Mouse (Mus musculus): ENCODE measurements around the gene Tab2. TPM values are rescaled to one million over a fixed set of nuclear protein-coding genes. Genes with fewer than 3 reads are reported as not detected.
"Not testable (repeated sequence)": the region's sequence is repeated elsewhere in the genome, so short reads cannot be mapped to it uniquely, and the experiment has no call there.

Tab2 gene
- total RNA-seq, 2 experiments from 2014 or later = 67.7 to 75.0 TPM

DNA sequence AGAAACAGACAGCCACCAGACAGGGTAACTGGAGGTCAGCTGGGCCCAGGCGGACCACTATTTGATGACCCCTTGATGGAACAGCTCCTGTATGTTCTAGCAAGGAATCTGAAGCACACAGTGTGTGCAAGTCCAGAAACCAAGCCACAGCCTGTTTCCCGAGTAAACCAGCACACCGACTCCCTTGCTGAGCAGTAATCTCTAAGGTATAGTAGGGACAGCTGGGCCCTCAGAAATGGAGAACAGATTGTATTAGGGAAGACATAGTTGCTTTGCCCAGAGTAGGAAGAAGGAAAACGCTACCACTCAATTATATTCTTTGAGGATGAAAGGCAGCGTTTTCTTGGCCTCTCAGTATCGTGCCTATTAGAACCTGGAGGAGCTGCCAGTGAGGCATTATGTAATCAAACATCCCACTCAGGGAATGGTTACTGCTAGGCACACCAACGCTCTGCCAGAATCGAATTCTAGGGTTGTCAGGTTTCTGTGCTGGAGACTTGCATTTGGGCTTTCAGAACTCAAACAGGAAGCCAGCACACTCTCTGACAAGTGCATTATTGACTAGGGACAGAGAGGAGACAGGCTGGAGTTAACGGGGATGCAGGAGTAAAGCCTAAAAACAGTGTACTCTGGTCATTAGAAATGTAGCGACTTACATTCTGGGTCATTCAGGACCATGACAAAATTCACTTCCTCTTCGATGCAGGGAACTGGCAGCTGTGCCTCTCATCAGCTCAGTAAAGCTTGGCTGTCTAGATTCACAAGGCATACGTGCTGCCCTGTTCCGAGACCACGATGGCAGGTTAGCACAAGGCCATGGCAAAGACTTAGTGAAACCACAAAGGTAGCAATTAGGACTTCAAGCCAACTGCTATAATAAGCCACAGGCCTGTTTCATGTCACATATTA, 55.1 kb downstream of the Tab2 start:
- no peak for DNase-seq (ENCODE audit: low spot score in 2 of 2)

DNA sequence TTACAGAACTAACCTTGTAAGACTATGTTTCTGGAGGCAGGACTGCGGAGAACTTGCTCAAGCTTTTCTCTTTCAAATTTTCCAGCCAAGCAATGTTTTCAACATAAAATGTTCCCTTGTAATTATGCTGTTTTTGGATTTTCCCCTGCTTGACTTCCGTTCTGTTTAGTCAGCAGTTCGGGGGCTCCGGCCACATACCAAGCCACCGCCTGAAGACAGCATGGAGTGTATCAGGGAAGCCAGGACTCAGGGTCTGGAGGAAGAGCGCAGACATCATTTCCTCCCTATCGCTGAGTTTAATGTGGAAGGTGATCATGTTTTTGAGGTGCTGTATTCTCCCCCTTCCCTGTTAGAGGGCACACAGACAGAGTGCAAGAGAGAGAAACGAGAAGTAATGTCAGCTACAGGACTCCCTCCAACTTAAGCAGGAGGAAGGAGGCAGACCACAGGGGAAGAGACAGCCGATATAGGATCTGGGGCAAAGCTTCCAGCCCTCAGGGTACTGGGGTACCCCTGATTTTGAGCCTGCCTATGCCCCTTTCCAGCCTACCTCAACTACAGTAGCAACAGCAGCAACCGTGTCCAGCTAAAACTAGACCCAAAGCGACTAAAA, 67.7 kb downstream of the Tab2 start:
- DNase-seq (ENCODE audit: low spot score in 2 of 2) = peak in 1 of 2 experiments; percentile 9

DNA sequence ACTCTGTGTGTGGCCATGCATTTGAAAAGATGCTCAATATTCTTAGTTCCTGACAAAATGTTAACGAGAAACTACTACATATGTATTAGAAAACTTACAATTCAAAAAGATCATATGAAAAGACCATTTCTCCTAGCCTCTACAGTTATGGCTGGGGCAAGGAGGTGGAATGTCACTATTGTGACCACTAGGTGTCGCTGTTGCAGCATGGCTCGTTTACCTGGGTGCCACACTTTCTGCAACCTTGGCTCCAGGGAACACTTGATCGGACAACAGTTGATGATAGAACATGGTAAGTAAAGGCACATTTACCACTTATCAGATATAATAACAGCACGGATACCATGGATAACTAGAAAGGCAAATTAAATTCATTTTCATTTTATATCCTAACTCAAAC, 72.5 kb downstream of the Tab2 start:
- peak; percentile 53 to 65 for DNase-seq (ENCODE audit: low spot score in 2 of 2)

DNA sequence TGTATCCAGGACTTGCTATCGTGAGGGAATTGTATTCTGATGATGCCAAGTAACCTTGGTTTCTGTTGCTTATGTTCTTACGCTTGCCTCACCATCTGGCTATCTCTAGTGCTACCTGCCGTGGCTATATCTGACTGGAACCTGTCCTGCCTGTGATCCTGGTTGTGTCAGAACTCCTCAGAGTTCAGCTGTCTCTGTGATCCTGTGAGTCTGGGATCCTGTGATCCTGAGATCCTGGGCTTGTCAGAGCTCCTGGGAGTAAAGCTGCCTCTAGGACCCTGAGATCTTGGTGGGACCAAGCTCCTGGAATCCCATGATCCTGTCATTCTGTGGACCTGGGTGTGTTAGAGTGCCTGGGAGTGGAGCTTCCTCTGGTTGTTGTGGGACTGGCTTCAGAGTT, 74.1 kb downstream of the Tab2 start:
- DNase-seq (ENCODE audit: low spot score in 2 of 2) = no peak

DNA sequence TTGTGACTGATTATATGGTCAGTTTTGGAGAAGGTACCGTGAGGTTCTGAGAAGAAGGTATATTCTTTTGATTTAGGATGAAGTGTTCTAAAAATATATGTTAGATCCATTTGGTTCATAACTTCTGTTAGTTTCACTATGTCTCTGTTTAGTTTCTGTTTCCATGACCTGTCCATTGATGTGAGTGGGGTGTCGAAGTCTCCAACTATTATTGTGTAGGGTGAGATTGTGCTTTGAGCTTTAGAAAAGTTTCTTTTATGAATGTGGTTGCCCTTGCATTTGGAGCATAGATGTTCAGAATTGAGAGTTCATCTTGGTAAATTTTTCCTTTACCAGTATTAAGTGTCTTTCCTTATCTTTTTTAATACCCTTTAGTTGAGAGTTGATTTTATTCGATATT, 75.7 kb downstream of the Tab2 start:
- not testable (repeated sequence) for DNase-seq (ENCODE audit: low spot score in 2 of 2)

DNA sequence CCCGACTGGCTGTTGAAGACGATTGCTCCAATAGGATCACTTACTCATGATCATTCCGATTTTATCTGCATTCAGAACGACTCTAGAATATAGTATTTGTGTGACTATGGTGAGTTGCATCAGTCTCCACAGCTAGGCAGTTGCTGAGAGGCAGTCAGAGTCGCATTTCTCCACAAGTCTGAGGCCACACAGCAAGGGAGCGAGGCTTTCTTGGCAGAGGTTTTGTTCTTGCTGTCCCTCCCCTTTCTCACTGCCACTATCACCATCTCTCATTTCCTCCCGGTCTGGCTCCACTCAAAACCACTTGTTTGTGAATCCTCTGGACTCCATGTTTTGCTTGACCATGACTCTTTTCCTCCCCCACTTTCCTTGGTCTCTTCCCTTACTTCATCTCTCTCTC, 81.8 kb downstream of the Tab2 start:
- no peak for DNase-seq (ENCODE audit: low spot score in 2 of 2)

DNA sequence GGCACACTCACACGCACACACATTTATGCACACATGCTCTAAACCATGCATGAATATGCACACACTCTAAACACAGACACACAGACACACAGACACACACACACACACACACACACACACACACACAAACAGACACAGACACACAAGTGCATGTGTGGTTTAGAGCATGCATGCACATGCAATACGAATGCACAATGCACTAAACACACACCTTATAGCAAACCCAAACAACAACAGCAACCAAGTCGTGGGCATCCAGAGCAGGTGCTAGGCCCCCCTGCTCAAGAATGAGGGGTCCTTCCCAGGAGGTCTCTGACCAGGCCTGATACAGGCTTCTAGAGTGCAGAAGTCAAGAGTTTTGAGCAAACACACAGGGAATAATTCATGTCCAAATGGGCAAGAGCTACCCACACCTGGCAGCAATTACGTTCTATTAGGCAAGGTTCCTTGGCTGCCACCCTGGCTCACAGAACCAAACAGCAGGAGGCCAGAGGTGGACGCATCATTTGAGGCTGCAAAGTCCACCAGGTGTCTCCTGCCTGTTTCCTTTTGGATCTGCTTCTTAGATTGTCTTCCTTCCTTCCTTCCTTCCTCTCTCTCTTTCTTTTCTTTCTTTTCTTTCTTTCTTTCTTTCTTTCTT, 84.5 kb downstream of the Tab2 start:
- no peak for DNase-seq (ENCODE audit: low spot score in 2 of 2)

DNA sequence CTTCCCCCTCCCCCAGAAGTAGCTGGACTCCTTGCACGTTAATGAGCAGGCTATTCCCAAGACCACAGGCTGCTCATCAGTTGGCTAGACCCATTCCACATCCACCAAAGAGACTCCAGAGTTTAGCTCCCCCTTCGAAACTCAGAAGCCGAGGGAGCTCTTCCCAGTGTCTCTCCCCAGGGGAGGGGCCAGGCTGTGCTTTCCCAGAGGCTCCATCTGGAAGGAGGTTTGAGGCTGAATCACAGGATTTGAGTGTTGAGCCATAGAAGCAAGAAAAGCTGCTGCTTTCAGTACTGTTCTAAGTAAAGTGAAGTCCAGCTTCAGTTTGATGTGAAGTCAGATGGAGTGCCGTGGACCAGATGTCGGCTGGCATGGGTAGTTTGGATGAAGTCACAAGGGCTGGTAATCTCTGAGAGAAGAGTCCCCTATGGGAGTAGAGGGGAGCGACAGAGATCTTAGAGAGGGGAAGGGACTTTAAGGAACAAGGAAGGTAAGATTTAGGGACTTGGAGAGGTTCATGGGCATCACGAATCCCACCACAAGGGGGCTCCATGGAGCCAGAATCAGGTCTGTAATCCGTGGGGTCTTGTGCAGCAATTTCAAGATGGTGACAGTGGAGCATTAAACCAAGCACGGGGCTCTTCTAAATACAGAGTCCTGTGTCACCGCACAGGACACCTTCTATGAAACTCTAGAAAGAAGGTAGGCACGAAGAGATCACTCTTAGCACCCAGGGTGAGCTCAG, 85.3 kb downstream of the Tab2 start:
- DNase-seq (ENCODE audit: low spot score in 2 of 2) = peak in 1 of 2 experiments; percentile 32

DNA sequence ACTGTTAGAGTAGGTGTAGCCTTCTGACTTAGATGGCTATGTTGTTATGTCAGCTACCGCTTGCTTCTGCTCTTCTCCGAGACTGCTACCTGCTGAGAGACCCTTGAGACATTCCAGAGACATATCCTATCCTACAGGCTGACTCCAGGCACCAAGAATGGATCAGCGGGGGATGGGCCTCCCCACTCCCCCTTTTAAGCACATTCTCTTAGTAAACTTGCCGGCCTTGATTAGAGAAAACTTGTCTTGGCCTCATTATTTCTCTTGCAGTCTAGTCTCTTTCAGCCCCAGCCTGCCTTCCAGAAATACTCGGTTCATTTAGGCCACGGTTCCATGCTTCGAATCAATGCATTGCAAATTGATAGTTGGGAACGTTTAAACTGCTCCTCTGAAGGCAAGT, 86.3 kb downstream of the Tab2 start:
- no peak for DNase-seq (ENCODE audit: low spot score in 2 of 2)

DNA sequence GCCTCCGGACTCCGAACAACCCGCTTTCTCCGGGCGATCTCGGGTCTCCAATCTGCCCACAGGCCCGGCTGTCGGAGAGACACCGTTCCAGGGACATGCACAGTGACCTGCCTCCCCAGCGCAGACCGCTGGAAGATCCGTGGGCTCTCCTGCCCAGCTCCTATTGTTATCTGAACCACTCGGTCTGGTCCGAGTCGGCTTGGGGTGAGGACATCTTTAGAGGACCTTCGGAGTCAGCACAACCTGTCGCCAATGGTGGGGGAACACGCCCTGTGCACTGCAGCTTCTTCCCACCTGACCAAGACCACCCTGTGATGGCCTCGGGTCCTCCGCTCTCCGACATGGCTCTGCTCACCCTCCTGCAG, 88.4 kb downstream of the Tab2 start:
- no peak for DNase-seq (ENCODE audit: low spot score in 2 of 2)

DNA sequence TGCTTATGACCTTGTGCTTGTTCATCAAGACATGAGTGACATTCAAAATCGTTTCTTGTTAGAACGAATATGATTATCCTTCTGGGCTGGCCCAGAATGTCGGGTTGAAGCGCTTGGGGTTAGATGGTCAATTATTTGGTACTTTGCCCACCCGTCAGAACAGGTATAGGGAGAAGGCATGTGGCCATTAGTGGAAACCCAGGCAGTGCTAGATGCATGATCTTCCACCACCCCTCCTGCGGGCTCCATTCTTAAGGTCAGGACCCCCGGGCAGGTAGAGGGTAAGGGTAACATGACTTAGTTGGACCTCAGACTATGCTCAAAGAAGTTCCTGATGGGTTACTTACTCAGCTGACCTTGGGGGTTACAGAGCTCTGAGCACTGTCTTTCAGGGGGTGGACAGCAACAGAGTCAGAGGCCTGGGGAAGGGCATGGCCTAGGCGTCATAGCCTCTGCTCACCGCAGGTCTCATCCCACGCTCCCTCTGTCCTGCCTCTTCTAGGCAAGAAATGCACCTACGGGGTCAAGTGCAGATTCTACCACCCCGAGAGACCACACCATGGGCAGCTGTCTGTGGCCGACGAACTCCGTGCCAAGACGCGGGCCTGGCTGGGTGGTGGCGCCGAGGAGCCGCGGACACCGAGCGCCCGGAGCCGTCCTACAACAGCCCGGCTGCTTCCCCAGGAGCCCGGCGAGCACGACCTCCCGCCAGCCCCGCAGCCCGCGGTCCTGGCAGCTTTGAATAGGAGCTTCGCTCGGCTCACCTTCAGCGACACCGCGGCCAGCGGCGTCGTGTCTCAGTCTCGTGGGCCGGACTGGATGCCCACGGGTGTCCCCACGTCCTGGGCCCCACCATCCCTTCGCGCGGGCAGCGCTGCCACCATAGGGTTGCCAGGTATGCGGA, 89.0 kb downstream of the Tab2 start:
- DNase-seq (ENCODE audit: low spot score in 2 of 2) = peak; percentile 43 to 47

DNA sequence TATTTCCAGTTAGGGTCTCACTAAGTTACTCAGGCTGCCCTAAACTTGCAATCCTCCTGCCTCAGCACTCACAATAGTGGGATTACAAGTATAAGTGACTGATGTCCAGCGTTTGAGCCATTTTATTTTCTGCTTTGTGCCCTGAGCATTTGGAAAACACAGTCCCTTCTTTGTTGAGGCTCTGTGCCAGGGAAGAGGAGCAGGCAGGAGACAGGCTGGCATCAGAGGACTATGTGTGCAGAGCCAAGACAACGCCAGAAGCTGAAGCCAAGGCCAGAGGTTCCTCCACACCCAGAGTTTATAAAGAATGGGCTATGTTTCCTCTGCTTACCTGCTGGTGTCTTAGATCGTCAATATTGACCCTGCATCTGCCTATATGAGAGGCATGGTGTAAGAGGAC, 91.2 kb downstream of the Tab2 start:
- DNase-seq (ENCODE audit: low spot score in 2 of 2) = peak in 1 of 2 experiments; percentile 1

DNA sequence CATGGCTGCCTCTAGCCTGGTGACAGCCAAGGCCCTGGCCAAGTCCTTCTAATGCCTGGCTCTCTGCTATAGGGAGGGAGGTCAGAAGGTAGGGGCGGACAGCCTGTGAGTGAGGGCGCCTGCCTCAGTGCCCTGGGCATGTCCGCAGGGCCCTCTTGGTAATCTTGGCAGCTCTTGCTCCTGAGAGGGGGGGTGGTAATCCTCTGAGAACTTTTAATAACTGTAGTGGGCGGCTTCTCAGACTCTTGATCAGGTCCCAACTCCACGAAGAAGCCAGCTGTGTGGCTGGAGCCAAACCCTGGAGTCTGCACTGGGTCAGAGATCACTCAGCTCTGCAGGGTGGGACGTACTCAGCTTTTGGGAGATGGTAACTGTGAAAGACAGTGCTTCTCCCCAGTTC, 91.8 kb downstream of the Tab2 start:
- peak in 1 of 2 experiments; percentile 33 for DNase-seq (ENCODE audit: low spot score in 2 of 2)

DNA sequence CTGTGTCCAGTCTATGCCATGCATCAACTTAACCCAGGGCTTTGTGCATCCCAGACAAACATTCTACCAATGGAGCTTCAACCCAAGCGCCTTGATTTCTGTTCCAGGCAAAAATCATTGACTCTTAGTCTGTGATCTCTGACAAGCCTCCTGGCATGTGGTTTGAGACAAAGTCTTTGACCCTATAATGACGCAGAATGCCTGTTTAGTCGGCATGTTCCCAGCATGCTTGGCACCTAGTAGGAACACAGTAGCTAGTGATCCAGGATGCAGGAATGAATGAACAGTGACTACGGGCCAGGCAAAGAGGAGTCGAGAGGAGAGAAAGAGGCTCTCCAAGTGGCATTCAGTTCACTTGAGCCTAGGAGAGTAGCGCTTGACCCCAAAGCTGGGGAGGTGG, 92.6 kb downstream of the Tab2 start:
- peak in 1 of 2 experiments; percentile 5 for DNase-seq (ENCODE audit: low spot score in 2 of 2)

DNA sequence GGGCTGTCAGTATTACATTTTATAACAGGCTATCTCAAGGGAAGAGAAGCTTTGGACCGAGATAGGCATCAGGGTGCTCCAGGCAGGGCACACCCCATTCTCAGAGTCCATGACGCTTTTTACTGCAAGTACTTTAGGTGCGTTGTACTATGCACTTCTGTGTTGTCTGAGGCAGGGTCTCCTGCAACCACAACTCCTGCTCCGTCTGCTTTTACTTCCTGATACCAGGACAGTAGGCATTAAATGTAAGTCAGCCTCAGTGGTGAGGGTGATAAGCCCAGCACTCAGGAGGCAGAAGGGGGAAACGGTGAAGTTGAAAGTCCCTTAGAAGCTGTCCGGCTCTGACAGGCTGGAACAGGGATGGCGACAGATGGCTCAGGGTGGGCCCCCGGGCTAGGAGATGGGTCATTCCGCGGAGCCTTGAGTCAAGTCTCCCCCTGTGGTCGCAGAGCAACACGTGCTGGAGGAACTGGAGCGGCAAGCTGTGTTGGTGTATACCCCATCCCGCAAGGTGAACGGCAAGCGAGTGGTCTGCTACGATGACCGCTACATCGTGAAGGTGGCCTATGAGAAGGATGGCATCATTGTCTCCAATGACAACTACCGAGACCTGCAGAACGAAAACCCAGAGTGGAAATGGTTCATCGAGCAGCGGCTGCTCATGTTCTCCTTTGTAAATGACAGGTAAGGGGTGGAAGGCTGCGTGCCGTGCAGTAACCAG, 93.9 kb downstream of the Tab2 start:
- peak in 1 of 2 experiments; percentile 4 for DNase-seq (ENCODE audit: low spot score in 2 of 2)

DNA sequence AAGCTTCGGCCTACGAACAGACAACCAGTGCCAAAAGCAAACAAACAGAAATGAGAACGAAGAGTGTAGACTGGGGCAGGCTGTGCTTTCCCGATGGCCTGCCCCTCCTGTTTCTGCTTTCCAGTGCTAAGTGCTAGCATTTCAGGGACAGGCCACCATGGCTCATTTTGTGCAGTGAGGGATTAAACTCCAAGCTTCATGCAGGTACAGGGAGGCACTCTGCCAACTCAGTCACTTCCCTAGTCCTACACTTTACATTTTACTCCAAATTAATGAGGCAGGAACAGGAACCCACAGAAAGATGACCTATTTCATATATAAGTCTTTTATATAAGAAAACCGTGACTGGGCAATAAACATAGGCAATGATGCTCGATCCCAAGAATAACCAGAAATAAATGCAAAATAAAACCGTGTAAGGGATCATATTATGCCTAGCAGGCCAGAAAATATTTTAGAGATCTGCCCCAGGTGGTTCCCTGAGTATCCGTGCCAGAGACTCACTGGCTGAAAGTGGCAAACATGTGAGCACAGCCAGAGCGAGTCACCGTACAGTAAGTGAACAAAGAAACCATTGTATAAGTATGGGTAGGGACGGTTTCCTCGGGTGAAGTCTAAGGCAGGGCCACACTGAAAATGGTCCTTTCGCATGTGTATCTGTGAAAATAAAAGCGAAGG, 94.6 kb downstream of the Tab2 start:
- DNase-seq (ENCODE audit: low spot score in 2 of 2) = peak in 1 of 2 experiments; percentile 3

DNA sequence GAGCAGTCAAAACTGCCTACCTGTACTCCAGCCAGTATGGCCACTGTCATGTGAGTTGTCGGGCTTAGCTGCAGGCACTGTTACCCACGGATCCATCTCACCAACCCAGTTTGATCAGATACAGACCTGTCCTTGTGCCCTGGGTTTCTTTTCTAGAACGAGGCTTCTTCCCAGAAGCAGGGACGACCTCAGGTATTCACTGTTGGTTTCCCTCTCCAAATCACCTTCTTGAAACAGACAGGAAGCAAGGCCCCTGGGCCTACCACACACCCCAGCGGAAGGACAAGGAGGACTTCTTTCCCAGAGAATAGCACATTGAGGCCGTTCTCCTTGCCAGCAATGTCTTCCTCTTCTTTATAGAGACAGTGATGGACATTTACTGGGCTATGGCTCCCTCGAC, 95.5 kb downstream of the Tab2 start:
- DNase-seq (ENCODE audit: low spot score in 2 of 2) = peak in 1 of 2 experiments; percentile 3
